Mouse (Mus musculus): ENCODE measurements around the gene Mapk10. TPM values are rescaled to one million over a fixed set of nuclear protein-coding genes. Genes with fewer than 3 reads are reported as not detected.

Mapk10 gene
- polyA plus RNA-seq, 1 experiment from 2014 or later: 0.32 TPM

DNA sequence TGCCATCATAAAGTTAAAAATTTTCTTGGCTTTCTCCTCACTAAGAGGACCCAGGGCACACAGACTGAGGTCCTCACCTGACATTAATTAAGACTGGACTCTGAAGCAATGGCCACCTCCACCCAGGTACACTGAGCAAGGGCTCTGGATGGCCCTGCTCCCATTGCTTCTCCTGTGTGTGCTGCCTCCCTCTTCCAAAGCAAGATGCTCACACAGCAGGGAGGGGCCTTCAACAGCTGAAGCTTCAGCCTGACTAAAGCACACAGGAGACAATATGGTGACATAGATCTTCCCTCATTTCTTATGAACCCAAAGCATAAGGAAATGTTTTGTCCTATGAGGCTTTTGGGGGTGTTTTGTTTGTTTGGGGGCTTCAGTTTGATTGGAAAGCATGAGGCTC is 215.2 kb downstream of the Mapk10 start:
- no peak for DNase-seq (ENCODE audit: low spot score)
- no peak for ATAC-seq (replicated peaks; ENCODE audit: low FRiP score)
- no peaks in the 10 kb centered on the region for H3K4me1 ChIP-seq (replicated peaks; ENCODE audit: control insufficient read depth, insufficient read depth, low read length)
- H3K27me3 ChIP-seq (replicated peaks; ENCODE audit: control insufficient read depth, insufficient read depth, low read length): no peaks in the 10 kb centered on the region
- no peaks in the 10 kb centered on the region for H3K36me3 ChIP-seq (ENCODE audit: control insufficient read depth, insufficient read depth, low read length)
- H3K27ac ChIP-seq (ENCODE audit: low read depth, low read length): no peak overlapping the region
- H3K4me2 ChIP-seq: no peak overlapping the region
- no peaks in the 10 kb centered on the region for H3K9me3 ChIP-seq (ENCODE audit: control insufficient read depth, low read length)
- no peak overlapping the region for H3K4me3 ChIP-seq (ENCODE audit: low read depth, low read length)
- H3K9ac ChIP-seq (ENCODE audit: low read depth, low read length): no peak overlapping the region

DNA sequence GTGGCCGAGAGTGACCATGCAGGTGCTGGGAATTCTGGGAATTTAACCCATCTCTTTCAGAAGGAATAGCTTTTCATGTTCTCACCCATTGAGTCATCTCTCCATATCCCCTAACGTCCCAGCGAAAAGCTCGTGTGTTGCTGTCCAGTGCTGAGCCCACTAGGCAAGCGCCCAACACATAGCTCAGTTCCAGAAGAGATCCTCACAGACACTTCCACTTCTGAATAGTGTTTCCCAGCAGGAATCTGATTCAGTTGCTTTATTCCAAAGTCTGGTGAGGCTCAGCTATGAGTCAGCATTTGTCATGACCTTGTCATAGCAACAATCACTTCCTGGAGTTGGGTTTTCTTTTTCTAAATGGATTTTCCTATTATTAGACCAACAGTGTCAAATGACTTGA is 217.2 kb downstream of the Mapk10 start:
- H3K4me3 ChIP-seq (ENCODE audit: low read depth, low read length): no peak overlapping the region
- 78% methylated on average over 5 of the region's 5 CpGs for WGBS
- H3K4me2 ChIP-seq: no peak overlapping the region
- no peak overlapping the region for H3K27ac ChIP-seq (ENCODE audit: low read depth, low read length)
- H3K4me1 ChIP-seq (replicated peaks; ENCODE audit: control insufficient read depth, insufficient read depth, low read length): no peaks in the 10 kb centered on the region
- no peaks in the 10 kb centered on the region for H3K27me3 ChIP-seq (replicated peaks; ENCODE audit: control insufficient read depth, insufficient read depth, low read length)
- DNase-seq (ENCODE audit: low spot score): no peak
- no peak overlapping the region for H3K9ac ChIP-seq (ENCODE audit: low read depth, low read length)
- H3K9me3 ChIP-seq (ENCODE audit: control insufficient read depth, low read length): no peaks in the 10 kb centered on the region
- H3K36me3 ChIP-seq (ENCODE audit: control insufficient read depth, insufficient read depth, low read length): no peaks in the 10 kb centered on the region
- ATAC-seq (replicated peaks; ENCODE audit: low FRiP score): no peak

DNA sequence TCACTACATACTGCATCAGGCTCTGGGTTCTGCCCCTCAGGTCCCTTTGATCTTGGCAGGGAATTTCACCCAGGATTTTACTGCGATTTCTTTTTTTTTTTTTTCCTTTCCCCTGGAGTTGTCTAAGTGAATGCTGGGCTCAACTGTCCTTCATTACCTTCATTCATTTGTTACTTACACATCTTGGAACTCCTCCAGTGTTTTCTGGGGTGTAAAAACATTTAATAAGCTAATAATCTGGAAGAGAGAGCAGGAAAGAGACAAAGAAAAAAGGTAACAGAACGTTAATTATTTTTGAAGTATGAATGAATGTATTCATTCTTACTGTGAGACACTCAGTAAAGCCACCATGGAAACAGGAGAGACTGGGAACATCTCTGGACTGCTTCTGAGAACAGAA is 219.4 kb downstream of the Mapk10 start:
- H3K4me1 ChIP-seq (replicated peaks; ENCODE audit: control insufficient read depth, insufficient read depth, low read length): no peaks in the 10 kb centered on the region
- H3K27me3 ChIP-seq (replicated peaks; ENCODE audit: control insufficient read depth, insufficient read depth, low read length): no peaks in the 10 kb centered on the region
- H3K9me3 ChIP-seq (ENCODE audit: control insufficient read depth, low read length): no peaks in the 10 kb centered on the region
- DNase-seq (ENCODE audit: low spot score): no peak
- no peak overlapping the region for H3K4me2 ChIP-seq
- no peak overlapping the region for H3K9ac ChIP-seq (ENCODE audit: low read depth, low read length)
- WGBS: 70% methylated on average over 2 of the region's 2 CpGs
- H3K27ac ChIP-seq (ENCODE audit: low read depth, low read length): no peak overlapping the region
- ATAC-seq (replicated peaks; ENCODE audit: low FRiP score): no peak
- H3K4me3 ChIP-seq (ENCODE audit: low read depth, low read length): no peak overlapping the region
- no peaks in the 10 kb centered on the region for H3K36me3 ChIP-seq (ENCODE audit: control insufficient read depth, insufficient read depth, low read length)

DNA sequence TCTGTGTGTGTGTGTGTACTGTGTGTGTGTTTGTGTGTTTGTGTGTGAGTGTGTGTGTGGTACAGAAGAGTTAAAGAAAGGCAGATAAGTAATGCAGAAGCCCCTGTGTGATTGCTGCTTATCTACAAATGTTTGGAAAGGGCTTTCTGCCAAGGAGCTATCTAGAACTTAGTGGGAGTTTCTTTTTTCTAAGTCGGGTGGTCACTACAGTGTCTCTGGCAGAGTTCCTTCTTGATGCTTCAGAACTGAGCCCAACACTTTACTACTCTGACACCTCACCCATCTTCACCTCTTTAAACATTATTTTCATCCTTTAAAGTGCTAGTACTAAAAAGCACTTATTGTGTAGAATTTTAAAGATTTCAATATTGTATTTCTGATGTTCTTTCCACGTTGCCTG is 232.8 kb downstream of the Mapk10 start:
- no peaks in the 10 kb centered on the region for H3K4me1 ChIP-seq (replicated peaks; ENCODE audit: control insufficient read depth, insufficient read depth, low read length)
- H3K9me3 ChIP-seq (ENCODE audit: control insufficient read depth, low read length): no peaks in the 10 kb centered on the region
- WGBS: 62% methylated on average over 2 of the region's 2 CpGs
- no peak overlapping the region for H3K9ac ChIP-seq (ENCODE audit: low read depth, low read length)
- no peak overlapping the region for H3K4me2 ChIP-seq
- ATAC-seq (replicated peaks; ENCODE audit: low FRiP score): no peak
- no peak overlapping the region for H3K27ac ChIP-seq (ENCODE audit: low read depth, low read length)
- H3K4me3 ChIP-seq (ENCODE audit: low read depth, low read length): no peak overlapping the region
- H3K27me3 ChIP-seq (replicated peaks; ENCODE audit: control insufficient read depth, insufficient read depth, low read length): no peaks in the 10 kb centered on the region
- DNase-seq (ENCODE audit: low spot score): no peak
- no peaks in the 10 kb centered on the region for H3K36me3 ChIP-seq (ENCODE audit: control insufficient read depth, insufficient read depth, low read length)

DNA sequence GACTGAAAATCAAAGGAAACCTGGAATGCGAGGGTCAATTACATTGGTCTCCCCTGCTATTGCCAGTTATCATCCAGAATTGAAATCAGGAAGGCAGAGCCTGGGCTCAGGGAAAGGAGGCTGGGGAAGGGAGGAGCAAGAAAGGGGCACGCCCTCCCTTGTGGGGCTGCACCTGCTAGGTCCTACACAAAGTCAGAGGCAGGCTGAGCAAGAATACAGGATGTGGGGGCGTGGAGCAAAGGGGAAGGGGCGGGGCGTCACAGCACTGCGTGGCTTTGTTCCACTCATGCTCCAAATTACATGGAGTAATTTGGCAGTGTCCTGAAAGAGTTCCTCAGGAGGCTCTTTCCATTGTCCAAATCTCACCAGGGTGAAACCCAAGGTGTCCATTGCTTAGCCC is 234.0 kb downstream of the Mapk10 start:
- Histone ChIP-seq H3K36me3 (ENCODE audit: control insufficient read depth, insufficient read depth, low read length) (no peaks in the 10 kb centered on the region), H3K9me3 (ENCODE audit: control insufficient read depth, low read length) (no peaks in the 10 kb centered on the region), H3K27ac (ENCODE audit: low read depth, low read length) (no peak overlapping the region), H3K27me3 (replicated peaks; ENCODE audit: control insufficient read depth, insufficient read depth, low read length) (no peaks in the 10 kb centered on the region), H3K4me3 (ENCODE audit: low read depth, low read length) (no peak overlapping the region), H3K9ac (ENCODE audit: low read depth, low read length) (no peak overlapping the region), H3K4me1 (replicated peaks; ENCODE audit: control insufficient read depth, insufficient read depth, low read length) (no peaks in the 10 kb centered on the region), H3K4me2 (no peak overlapping the region)
- ATAC-seq (replicated peaks; ENCODE audit: low FRiP score) (no peak), DNase-seq (ENCODE audit: low spot score) (no peak)
- WGBS: 57% methylated on average over 6 of the region's 6 CpGs

DNA sequence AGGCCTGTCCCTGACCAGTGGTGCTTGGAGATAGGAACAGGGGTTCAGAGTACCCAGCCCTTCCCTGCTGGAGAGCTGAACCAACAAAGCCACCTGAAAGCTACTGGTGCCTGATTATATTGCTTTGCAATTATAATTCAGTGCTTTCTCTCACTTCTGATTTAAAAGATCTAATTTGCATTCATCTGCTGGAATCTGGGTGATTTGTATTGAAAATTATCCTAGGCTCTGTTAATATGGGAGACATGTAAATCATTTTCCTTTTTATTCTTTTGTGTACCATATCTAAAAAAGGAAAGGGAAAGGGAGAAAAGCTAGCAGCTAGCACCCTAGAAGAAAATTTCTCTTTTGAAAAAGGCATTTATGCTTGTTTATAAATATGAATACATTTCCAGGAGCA is 234.6 kb downstream of the Mapk10 start:
- H3K9me3 ChIP-seq (ENCODE audit: control insufficient read depth, low read length): no peaks in the 10 kb centered on the region
- DNase-seq (ENCODE audit: low spot score): no peak
- H3K9ac ChIP-seq (ENCODE audit: low read depth, low read length): no peak overlapping the region
- H3K27me3 ChIP-seq (replicated peaks; ENCODE audit: control insufficient read depth, insufficient read depth, low read length): no peaks in the 10 kb centered on the region
- H3K4me1 ChIP-seq (replicated peaks; ENCODE audit: control insufficient read depth, insufficient read depth, low read length): no peaks in the 10 kb centered on the region
- ATAC-seq (replicated peaks; ENCODE audit: low FRiP score): no peak
- H3K4me2 ChIP-seq: no peak overlapping the region
- H3K27ac ChIP-seq (ENCODE audit: low read depth, low read length): no peak overlapping the region
- H3K4me3 ChIP-seq (ENCODE audit: low read depth, low read length): no peak overlapping the region
- no peaks in the 10 kb centered on the region for H3K36me3 ChIP-seq (ENCODE audit: control insufficient read depth, insufficient read depth, low read length)

DNA sequence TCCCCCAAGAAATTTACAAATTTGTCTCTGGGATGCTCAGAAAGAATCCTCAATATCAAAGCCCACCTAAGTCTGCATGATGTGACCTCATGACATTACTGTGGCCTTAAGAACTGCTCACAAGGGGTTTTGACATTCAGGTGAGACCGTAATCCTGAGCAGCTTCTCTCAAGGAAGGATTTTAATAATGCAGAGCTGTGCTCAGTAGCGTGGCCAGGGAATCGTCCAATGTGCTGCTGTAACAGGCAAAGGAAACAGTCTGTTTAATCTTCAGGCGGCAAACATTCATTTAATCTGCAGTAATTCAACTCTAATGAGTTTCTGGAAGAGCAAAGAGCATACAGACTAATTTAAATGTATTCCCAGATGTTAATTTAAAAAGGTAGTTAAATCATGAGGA is 236.7 kb downstream of the Mapk10 start:
- no peaks in the 10 kb centered on the region for H3K4me1 ChIP-seq (replicated peaks; ENCODE audit: control insufficient read depth, insufficient read depth, low read length)
- H3K4me3 ChIP-seq (ENCODE audit: low read depth, low read length): no peak overlapping the region
- ATAC-seq (replicated peaks; ENCODE audit: low FRiP score): no peak
- H3K9ac ChIP-seq (ENCODE audit: low read depth, low read length): no peak overlapping the region
- H3K4me2 ChIP-seq: no peak overlapping the region
- no peaks in the 10 kb centered on the region for H3K27me3 ChIP-seq (replicated peaks; ENCODE audit: control insufficient read depth, insufficient read depth, low read length)
- no peaks in the 10 kb centered on the region for H3K9me3 ChIP-seq (ENCODE audit: control insufficient read depth, low read length)
- 78% methylated on average over 4 of the region's 4 CpGs for WGBS
- H3K36me3 ChIP-seq (ENCODE audit: control insufficient read depth, insufficient read depth, low read length): no peaks in the 10 kb centered on the region
- DNase-seq (ENCODE audit: low spot score): no peak
- H3K27ac ChIP-seq (ENCODE audit: low read depth, low read length): no peak overlapping the region

DNA sequence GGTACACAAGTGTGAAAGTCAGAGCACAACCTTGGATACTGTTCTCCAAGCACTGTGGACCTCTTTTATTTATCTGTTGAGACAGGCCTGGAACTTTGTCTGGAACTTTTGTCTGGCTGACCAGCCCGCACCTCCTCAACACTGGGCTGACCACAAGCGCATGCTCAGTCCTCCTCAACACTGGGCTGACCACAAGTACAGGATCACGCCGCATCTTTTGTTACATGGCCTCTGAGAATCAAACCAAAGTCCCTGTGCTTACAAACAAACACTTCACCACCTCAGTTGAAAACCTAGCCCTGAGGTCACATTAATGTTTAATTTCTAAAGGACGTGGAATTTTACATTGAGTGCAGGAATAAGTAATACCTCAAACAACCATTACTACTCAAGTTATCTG is 246.7 kb downstream of the Mapk10 start:
- Histone ChIP-seq H3K27ac (ENCODE audit: low read depth, low read length) (no peak overlapping the region), H3K9me3 (ENCODE audit: control insufficient read depth, low read length) (no peaks in the 10 kb centered on the region), H3K4me3 (ENCODE audit: low read depth, low read length) (no peak overlapping the region), H3K4me2 (no peak overlapping the region), H3K9ac (ENCODE audit: low read depth, low read length) (no peak overlapping the region), H3K27me3 (replicated peaks; ENCODE audit: control insufficient read depth, insufficient read depth, low read length) (no peaks in the 10 kb centered on the region), H3K36me3 (ENCODE audit: control insufficient read depth, insufficient read depth, low read length) (no peaks in the 10 kb centered on the region), H3K4me1 (replicated peaks; ENCODE audit: control insufficient read depth, insufficient read depth, low read length) (no peaks in the 10 kb centered on the region)
- ATAC-seq (replicated peaks; ENCODE audit: low FRiP score): no peak
- DNase-seq (ENCODE audit: low spot score): no peak
- WGBS: 85% methylated on average over 5 of the region's 5 CpGs

DNA sequence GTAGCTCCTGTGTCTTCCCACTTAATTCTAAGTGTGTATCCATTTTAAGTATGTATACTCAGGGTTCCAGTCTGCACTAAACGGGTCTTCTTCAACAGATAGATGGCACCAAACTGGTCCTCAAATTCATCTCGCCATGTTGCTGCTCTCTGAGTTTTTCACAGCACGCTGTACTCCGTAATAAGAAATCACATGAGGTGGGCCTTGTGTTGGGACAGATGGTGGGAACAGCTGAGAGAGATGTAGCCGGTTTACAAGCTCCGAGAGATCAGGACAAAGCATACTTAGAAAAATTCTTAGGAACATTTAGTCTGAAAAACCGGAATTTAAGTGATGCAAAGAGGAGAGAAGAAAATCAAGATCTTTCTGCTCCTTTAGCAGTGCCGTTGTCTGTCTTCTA is 257.7 kb downstream of the Mapk10 start:
- Histone ChIP-seq H3K36me3 (ENCODE audit: control insufficient read depth, insufficient read depth, low read length) (no peaks in the 10 kb centered on the region), H3K9ac (ENCODE audit: low read depth, low read length) (no peak overlapping the region), H3K27me3 (replicated peaks; ENCODE audit: control insufficient read depth, insufficient read depth, low read length) (no peaks in the 10 kb centered on the region), H3K4me1 (replicated peaks; ENCODE audit: control insufficient read depth, insufficient read depth, low read length) (no peaks in the 10 kb centered on the region), H3K4me3 (ENCODE audit: low read depth, low read length) (no peak overlapping the region), H3K4me2 (no peak overlapping the region), H3K9me3 (ENCODE audit: control insufficient read depth, low read length) (no peaks in the 10 kb centered on the region), H3K27ac (ENCODE audit: low read depth, low read length) (no peak overlapping the region)
- no peak for ATAC-seq (replicated peaks; ENCODE audit: low FRiP score)
- 84% methylated on average over 8 of the region's 8 CpGs for WGBS
- no peak for DNase-seq (ENCODE audit: low spot score)

Measured in liver, embryonic 11.5 days (tissue).